Mouse (Mus musculus): ENCODE data around the gene Pax7. TPM values are rescaled to one million over a fixed set of nuclear protein-coding genes. Genes with fewer than 3 reads are reported as not detected.

The Pax7 gene
- polyA plus RNA-seq (2014; fragmentation: Nextera tagmentation; extraction: Ambion mirVana), result 2.2 and 2.7 TPM in 2 replicates

DNA sequence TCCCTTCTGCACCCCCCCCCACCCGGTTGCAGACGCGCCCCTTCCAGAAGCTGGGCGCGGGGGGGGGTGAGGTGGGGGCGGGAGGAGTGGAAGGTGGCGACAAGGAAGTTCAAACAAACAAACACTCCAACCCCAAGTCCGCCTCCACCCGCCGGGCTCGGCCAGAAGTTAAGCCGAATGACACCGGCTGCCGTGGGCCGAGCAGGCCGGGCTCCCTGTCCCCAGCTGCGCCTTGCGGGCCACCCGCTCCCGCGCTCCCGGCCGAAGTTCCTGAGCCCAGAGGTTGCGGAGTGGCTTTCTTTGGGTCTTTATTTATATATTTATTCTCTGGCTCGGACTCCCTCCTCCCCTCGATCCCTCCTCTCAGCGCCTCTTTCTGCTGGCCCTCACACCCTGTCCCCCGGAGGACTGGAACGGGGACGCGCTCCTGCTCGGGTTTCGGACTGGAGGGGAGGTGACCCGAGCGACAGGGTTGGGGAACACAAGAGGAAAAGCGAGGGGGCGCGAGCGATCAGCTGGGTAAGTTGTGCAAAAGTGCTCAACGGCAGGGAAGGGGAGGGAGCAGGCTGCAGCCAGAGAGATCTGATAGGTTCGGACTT, at the start of gene Pax7:
TSS of gene Pax7 (minus strand) at position 493 of the 599 bp plus-strand sequence.
- H3K9me3 ChIP-seq (ENCODE audit: control insufficient read depth, low read length), result no peaks in the 10 kb centered on the region
- under 1% methylated on average over 33 of the region's 41 CpGs for WGBS
- H3K36me3 ChIP-seq (ENCODE audit: control insufficient read depth, insufficient read depth, low read length), result no peaks in the 10 kb centered on the region
- peak within 1 kb of the TSS; percentile 80 for H3K27ac ChIP-seq (ENCODE audit: low read depth, low read length)
- ATAC-seq (ENCODE audit: low FRiP score), result peak; percentile 56
- DNase-seq (ENCODE audit: low spot score), result peak; percentile 78
- H3K4me3 ChIP-seq (ENCODE audit: low read depth, low read length), result peak within 1 kb of the TSS; percentile 57
- peaks cover 83% of the 10 kb centered on the region for H3K27me3 ChIP-seq (ENCODE audit: control insufficient read depth, insufficient read depth, low read length)
- peak within 1 kb of the TSS; percentile 75 for H3K9ac ChIP-seq (ENCODE audit: low read depth, low read length)
- peak within 1 kb of the TSS; percentile 65 for H3K4me2 ChIP-seq (replicated peaks; ENCODE audit: low read depth, low read length)
- peaks cover 25% of the 10 kb centered on the region for H3K4me1 ChIP-seq (replicated peaks; ENCODE audit: control insufficient read depth, insufficient read depth, low read length)

GRCm38 (mm10) chr4:139881796-139882195, 48.5 kb upstream of the Pax7 start:
- Histone ChIP-seq H3K27me3 (ENCODE audit: control insufficient read depth, insufficient read depth, low read length) (no peaks in the 10 kb centered on the region), H3K4me2 (replicated peaks; ENCODE audit: low read depth, low read length) (no peak overlapping the region), H3K36me3 (ENCODE audit: control insufficient read depth, insufficient read depth, low read length) (no peaks in the 10 kb centered on the region), H3K9ac (ENCODE audit: low read depth, low read length) (no peak overlapping the region), H3K27ac (ENCODE audit: low read depth, low read length) (no peak overlapping the region), H3K4me3 (ENCODE audit: low read depth, low read length) (no peak overlapping the region), H3K4me1 (replicated peaks; ENCODE audit: control insufficient read depth, insufficient read depth, low read length) (no peaks in the 10 kb centered on the region), H3K9me3 (ENCODE audit: control insufficient read depth, low read length) (no peaks in the 10 kb centered on the region)
- ATAC-seq (ENCODE audit: low FRiP score), result no peak
- no peak for DNase-seq (ENCODE audit: low spot score)

- no peak for DNase-seq (ENCODE audit: low spot score)
- no peak for ATAC-seq (ENCODE audit: low FRiP score)
These were observed 46.0 kb upstream of the Pax7 start for GRCm38 (mm10) chr4:139879324-139879723.

DNA sequence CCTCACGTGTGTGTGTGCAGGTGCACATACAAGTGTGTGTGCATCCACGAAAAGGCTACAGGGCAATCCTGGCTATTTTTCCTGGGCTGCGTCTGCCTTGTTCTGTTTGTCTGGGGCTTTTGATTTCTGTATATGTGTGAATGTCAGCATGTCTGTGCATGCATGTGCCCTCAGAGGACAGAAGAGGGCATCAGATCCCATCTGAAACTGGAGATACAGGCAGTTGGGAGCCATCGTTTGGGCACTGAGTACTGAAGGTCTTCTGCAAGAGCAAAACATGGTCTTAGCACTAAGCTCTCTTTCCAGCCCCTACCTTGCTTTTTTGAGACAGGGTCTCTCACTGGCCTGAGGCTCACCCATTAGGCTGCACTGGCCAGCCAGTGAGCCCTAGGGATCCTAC, 45.1 kb upstream of the Pax7 start:
- Histone ChIP-seq H3K4me1 (replicated peaks; ENCODE audit: control insufficient read depth, insufficient read depth, low read length) (no peaks in the 10 kb centered on the region), H3K36me3 (ENCODE audit: control insufficient read depth, insufficient read depth, low read length) (no peaks in the 10 kb centered on the region), H3K9me3 (ENCODE audit: control insufficient read depth, low read length) (no peaks in the 10 kb centered on the region), H3K4me2 (replicated peaks; ENCODE audit: low read depth, low read length) (no peak overlapping the region), H3K27me3 (ENCODE audit: control insufficient read depth, insufficient read depth, low read length) (no peaks in the 10 kb centered on the region), H3K4me3 (ENCODE audit: low read depth, low read length) (no peak overlapping the region), H3K9ac (ENCODE audit: low read depth, low read length) (no peak overlapping the region), H3K27ac (ENCODE audit: low read depth, low read length) (no peak overlapping the region)
- no peak for ATAC-seq (ENCODE audit: low FRiP score)
- WGBS, result 76% methylated on average over 4 of the region's 4 CpGs
- DNase-seq (ENCODE audit: low spot score), result peak; percentile 25

More at GRCm38 (mm10) chr4:139879324-139879723, 46.0 kb upstream of the Pax7 start:
- no peaks in the 10 kb centered on the region for H3K4me1 ChIP-seq (replicated peaks; ENCODE audit: control insufficient read depth, insufficient read depth, low read length)
- no peaks in the 10 kb centered on the region for H3K27me3 ChIP-seq (ENCODE audit: control insufficient read depth, insufficient read depth, low read length)
- H3K4me2 ChIP-seq (replicated peaks; ENCODE audit: low read depth, low read length), result no peak overlapping the region
- WGBS, result 70% methylated on average over 7 of the region's 7 CpGs
- H3K27ac ChIP-seq (ENCODE audit: low read depth, low read length), result no peak overlapping the region
- H3K4me3 ChIP-seq (ENCODE audit: low read depth, low read length), result no peak overlapping the region
- H3K36me3 ChIP-seq (ENCODE audit: control insufficient read depth, insufficient read depth, low read length), result no peaks in the 10 kb centered on the region
- no peaks in the 10 kb centered on the region for H3K9me3 ChIP-seq (ENCODE audit: control insufficient read depth, low read length)
- no peak overlapping the region for H3K9ac ChIP-seq (ENCODE audit: low read depth, low read length)

DNA sequence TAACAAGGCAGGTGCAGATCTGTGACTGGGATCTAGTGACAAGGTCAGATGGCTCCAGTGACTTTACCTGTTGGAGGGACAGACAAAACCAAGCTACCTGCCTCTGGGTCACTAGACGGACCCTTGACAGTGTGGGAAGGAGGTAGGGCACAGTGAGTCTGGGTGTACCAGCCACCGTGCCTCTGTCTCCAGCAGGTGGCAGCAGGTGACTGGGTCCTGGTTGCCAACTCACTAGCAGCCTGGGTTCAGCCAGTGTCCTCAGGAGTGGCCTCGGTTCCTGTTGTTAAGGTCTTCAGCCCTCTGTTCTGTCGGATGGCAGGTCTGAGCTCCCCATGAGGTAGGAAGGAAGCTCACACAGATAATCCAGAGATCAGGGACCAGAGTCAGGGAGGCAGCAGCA, 43.9 kb upstream of the Pax7 start:
- H3K4me1 ChIP-seq (replicated peaks; ENCODE audit: control insufficient read depth, insufficient read depth, low read length), result no peaks in the 10 kb centered on the region
- no peak overlapping the region for H3K4me3 ChIP-seq (ENCODE audit: low read depth, low read length)
- 5% methylated on average over 4 of the region's 4 CpGs for WGBS
- no peak overlapping the region for H3K27ac ChIP-seq (ENCODE audit: low read depth, low read length)
- no peak overlapping the region for H3K9ac ChIP-seq (ENCODE audit: low read depth, low read length)
- ATAC-seq (ENCODE audit: low FRiP score) (peak; percentile 63; the same call in 1 of the 2 replicates), DNase-seq (ENCODE audit: low spot score) (peak; percentile 85)
- no peaks in the 10 kb centered on the region for H3K36me3 ChIP-seq (ENCODE audit: control insufficient read depth, insufficient read depth, low read length)
- no peaks in the 10 kb centered on the region for H3K9me3 ChIP-seq (ENCODE audit: control insufficient read depth, low read length)
- no peak overlapping the region for H3K4me2 ChIP-seq (replicated peaks; ENCODE audit: low read depth, low read length)
- no peaks in the 10 kb centered on the region for H3K27me3 ChIP-seq (ENCODE audit: control insufficient read depth, insufficient read depth, low read length)

DNA sequence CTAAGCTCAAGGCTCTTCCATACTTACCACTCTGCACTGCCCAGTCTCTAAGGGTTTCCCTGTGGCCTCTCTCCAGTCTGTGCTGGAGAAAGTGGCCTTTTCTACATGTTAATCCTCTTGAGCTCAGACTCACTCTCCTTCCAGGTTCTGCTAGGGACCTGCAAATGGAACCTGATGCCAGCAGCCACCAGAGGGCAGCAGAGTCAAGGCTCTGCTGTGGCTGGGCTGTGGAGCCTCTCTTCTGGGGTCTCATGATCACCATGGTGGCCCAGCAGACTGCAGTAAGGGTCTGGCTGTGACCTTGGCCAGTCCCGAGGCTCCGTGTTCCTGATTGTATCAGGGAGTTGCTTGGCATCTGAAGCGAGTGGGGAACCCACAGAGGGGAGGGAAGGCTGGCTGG, 39.3 kb upstream of the Pax7 start:
- H3K9ac ChIP-seq (ENCODE audit: low read depth, low read length), result no peak overlapping the region; the same call in 1 of the 2 replicates
- WGBS, result 2% methylated on average over 3 of the region's 3 CpGs
- H3K4me3 ChIP-seq (ENCODE audit: low read depth, low read length), result no peak overlapping the region
- ATAC-seq (ENCODE audit: low FRiP score), result peak; percentile 22; the same call in 1 of the 2 replicates
- H3K9me3 ChIP-seq (ENCODE audit: control insufficient read depth, low read length), result no peaks in the 10 kb centered on the region
- no peaks in the 10 kb centered on the region for H3K4me1 ChIP-seq (replicated peaks; ENCODE audit: control insufficient read depth, insufficient read depth, low read length)
- H3K36me3 ChIP-seq (ENCODE audit: control insufficient read depth, insufficient read depth, low read length), result no peaks in the 10 kb centered on the region
- DNase-seq (ENCODE audit: low spot score), result peak; percentile 90
- no peak overlapping the region for H3K4me2 ChIP-seq (replicated peaks; ENCODE audit: low read depth, low read length)
- H3K27ac ChIP-seq (ENCODE audit: low read depth, low read length), result no peak overlapping the region
- H3K27me3 ChIP-seq (ENCODE audit: control insufficient read depth, insufficient read depth, low read length), result no peaks in the 10 kb centered on the region

GRCm38 (mm10) chr4:139871699-139872098, 38.4 kb upstream of the Pax7 start:
- ATAC-seq (ENCODE audit: low FRiP score) (no peak), DNase-seq (ENCODE audit: low spot score) (peak; percentile 40)
- H3K9ac ChIP-seq (ENCODE audit: low read depth, low read length), result no peak overlapping the region
- WGBS, result 29% methylated on average over 12 of the region's 12 CpGs
- H3K4me1 ChIP-seq (replicated peaks; ENCODE audit: control insufficient read depth, insufficient read depth, low read length), result no peaks in the 10 kb centered on the region
- no peaks in the 10 kb centered on the region for H3K36me3 ChIP-seq (ENCODE audit: control insufficient read depth, insufficient read depth, low read length)
- H3K27me3 ChIP-seq (ENCODE audit: control insufficient read depth, insufficient read depth, low read length), result no peaks in the 10 kb centered on the region
- no peak overlapping the region for H3K27ac ChIP-seq (ENCODE audit: low read depth, low read length)
- H3K9me3 ChIP-seq (ENCODE audit: control insufficient read depth, low read length), result no peaks in the 10 kb centered on the region
- no peak overlapping the region for H3K4me3 ChIP-seq (ENCODE audit: low read depth, low read length)
- H3K4me2 ChIP-seq (replicated peaks; ENCODE audit: low read depth, low read length), result no peak overlapping the region

DNA sequence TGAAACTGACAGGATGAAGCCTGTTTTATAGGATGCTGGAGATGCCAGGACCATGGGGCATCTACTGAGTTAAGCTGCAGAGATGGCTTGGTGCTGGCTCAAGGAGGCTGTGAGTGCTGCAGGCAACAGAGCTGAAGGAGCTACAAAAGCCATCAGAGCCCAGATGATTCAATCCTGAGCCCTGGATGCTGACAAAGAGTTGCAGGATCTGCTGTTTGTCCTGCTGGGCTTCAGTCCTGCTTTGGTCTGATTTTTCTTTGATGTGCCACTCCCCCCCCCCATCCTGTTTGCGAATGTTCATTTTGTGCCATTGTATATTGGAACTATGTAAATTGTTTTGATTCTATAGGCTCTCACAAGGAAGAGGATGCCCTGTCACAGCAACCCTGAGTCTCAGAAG, 29.9 kb upstream of the Pax7 start:
- WGBS, result 86% methylated on average over 1 of the region's 1 CpGs

GRCm38 (mm10) chr4:139858635-139859176, 25.4 kb upstream of the Pax7 start:
- DNase-seq (ENCODE audit: low spot score) (peak; percentile 92), ATAC-seq (ENCODE audit: low FRiP score) (peak; percentile 59)
- Histone ChIP-seq H3K4me2 (replicated peaks; ENCODE audit: low read depth, low read length) (no peak overlapping the region), H3K27ac (ENCODE audit: low read depth, low read length) (no peak overlapping the region), H3K27me3 (ENCODE audit: control insufficient read depth, insufficient read depth, low read length) (peaks cover 12% of the 10 kb centered on the region), H3K36me3 (ENCODE audit: control insufficient read depth, insufficient read depth, low read length) (no peaks in the 10 kb centered on the region), H3K4me3 (ENCODE audit: low read depth, low read length) (no peak overlapping the region), H3K4me1 (replicated peaks; ENCODE audit: control insufficient read depth, insufficient read depth, low read length) (no peaks in the 10 kb centered on the region), H3K9me3 (ENCODE audit: control insufficient read depth, low read length) (no peaks in the 10 kb centered on the region), H3K9ac (ENCODE audit: low read depth, low read length) (no peak overlapping the region)
- WGBS, result 2% methylated on average over 12 of the region's 13 CpGs

More for the DNA sequence above, 29.9 kb upstream of the Pax7 start:
- no peaks in the 10 kb centered on the region for H3K4me1 ChIP-seq (replicated peaks; ENCODE audit: control insufficient read depth, insufficient read depth, low read length)
- no peak for DNase-seq (ENCODE audit: low spot score)
- no peaks in the 10 kb centered on the region for H3K9me3 ChIP-seq (ENCODE audit: control insufficient read depth, low read length)
- no peak for ATAC-seq (ENCODE audit: low FRiP score)
- H3K4me3 ChIP-seq (ENCODE audit: low read depth, low read length), result no peak overlapping the region
- H3K9ac ChIP-seq (ENCODE audit: low read depth, low read length), result no peak overlapping the region
- no peaks in the 10 kb centered on the region for H3K27me3 ChIP-seq (ENCODE audit: control insufficient read depth, insufficient read depth, low read length)
- no peak overlapping the region for H3K27ac ChIP-seq (ENCODE audit: low read depth, low read length)
- no peak overlapping the region for H3K4me2 ChIP-seq (replicated peaks; ENCODE audit: low read depth, low read length)
- H3K36me3 ChIP-seq (ENCODE audit: control insufficient read depth, insufficient read depth, low read length), result no peaks in the 10 kb centered on the region
